Mouse (Mus musculus) splenic B cell, adult 2 months (primary cell): ENCODE results near the gene Dnajc5.

Experiments
- DNase-seq: peaks from one replicate; pipeline ENCODE4 v3.0.0-alpha.2; 2011; ENCODE audit warnings: low read depth, low spot score
- H3K27me3 ChIP-seq: 2 replicates; pipeline ENCODE4 v1.6.1; 2012; ENCODE audit warnings: mild to moderate bottlenecking, low read length, moderate library complexity, mixed read lengths; ENCODE audit not compliant: control insufficient read depth, poor library complexity, insufficient read depth, severe bottlenecking
- H3K36me3 ChIP-seq: 2 replicates; pipeline ENCODE4 v1.6.1; 2012; ENCODE audit warnings: mild to moderate bottlenecking, low read length, moderate library complexity, mixed read lengths; ENCODE audit not compliant: control insufficient read depth, poor library complexity, insufficient read depth, severe bottlenecking

Dnajc5 gene

GRCm38 (mm10) chr2:181585506-181585905, 65.2 kb downstream of the Dnajc5 start:
- DNase-seq: no peak
- Histone ChIP-seq H3K36me3 (no peaks in the 10 kb centered on the region; the same call in 1 of the 2 replicates), H3K27me3 (no peaks in the 10 kb centered on the region)

DNA sequence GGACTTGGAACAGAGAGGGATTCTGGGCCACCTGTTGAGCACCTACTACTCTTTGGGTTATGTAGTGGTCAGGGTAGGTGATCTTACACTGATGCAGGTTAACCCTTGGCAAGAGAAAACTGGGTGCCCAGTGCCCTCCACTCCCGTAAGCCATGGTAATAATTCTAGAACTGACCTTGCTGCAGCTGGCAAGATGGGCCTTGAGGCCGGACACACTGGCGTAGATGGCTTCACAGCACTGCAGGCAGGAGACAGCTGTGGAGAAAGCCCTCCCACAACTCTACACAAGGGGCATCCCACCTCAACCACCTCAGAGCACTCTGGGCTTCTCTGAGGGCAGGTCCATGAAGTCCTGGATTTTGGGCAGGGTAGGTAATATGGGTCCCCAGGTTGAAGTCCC, 65.8 kb downstream of the Dnajc5 start:
- DNase-seq: no peak
- H3K27me3 ChIP-seq: no peaks in the 10 kb centered on the region
- H3K36me3 ChIP-seq: no peaks in the 10 kb centered on the region; the same call in 1 of the 2 replicates

GRCm38 (mm10) chr2:181587796-181588195, 67.5 kb downstream of the Dnajc5 start:
- Histone ChIP-seq H3K36me3 (no peaks in the 10 kb centered on the region; the same call in 1 of the 2 replicates), H3K27me3 (no peaks in the 10 kb centered on the region)
- DNase-seq: no peak

- Histone ChIP-seq H3K27me3 (no peaks in the 10 kb centered on the region), H3K36me3 (no peaks in the 10 kb centered on the region; the same call in 1 of the 2 replicates)
- DNase-seq: no peak
These were observed 68.0 kb downstream of the Dnajc5 start for GRCm38 (mm10) chr2:181588229-181588780.

- Histone ChIP-seq H3K36me3 (no peaks in the 10 kb centered on the region; the same call in 1 of the 2 replicates), H3K27me3 (no peaks in the 10 kb centered on the region)
- DNase-seq: no peak
These were observed 68.9 kb downstream of the Dnajc5 start for GRCm38 (mm10) chr2:181589011-181589731.

GRCm38 (mm10) chr2:181589732-181590105, 69.4 kb downstream of the Dnajc5 start:
- no peak for DNase-seq
- Histone ChIP-seq H3K36me3 (no peaks in the 10 kb centered on the region; the same call in 1 of the 2 replicates), H3K27me3 (no peaks in the 10 kb centered on the region)

DNA sequence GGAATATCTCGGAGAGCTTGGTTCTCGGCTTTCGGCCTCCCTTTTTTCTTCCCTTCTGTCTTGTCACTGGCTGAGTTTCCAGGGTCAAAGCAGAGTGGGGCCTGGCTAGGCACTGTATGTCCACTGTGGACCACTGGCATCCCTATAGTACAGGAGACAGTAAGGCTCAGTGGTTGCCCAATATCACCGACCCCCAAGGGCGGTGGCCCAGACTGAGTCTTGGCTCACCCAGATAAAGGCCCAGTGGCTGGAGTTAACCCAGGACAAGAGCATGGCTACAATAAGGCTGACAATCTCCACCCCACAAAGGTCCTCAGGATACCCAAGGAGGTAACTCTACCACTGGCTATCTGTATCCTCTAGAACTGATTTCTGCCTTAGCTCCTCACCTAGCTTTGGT, 70.2 kb downstream of the Dnajc5 start:
- H3K36me3 ChIP-seq: no peaks in the 10 kb centered on the region; the same call in 1 of the 2 replicates
- H3K27me3 ChIP-seq: no peaks in the 10 kb centered on the region

DNA sequence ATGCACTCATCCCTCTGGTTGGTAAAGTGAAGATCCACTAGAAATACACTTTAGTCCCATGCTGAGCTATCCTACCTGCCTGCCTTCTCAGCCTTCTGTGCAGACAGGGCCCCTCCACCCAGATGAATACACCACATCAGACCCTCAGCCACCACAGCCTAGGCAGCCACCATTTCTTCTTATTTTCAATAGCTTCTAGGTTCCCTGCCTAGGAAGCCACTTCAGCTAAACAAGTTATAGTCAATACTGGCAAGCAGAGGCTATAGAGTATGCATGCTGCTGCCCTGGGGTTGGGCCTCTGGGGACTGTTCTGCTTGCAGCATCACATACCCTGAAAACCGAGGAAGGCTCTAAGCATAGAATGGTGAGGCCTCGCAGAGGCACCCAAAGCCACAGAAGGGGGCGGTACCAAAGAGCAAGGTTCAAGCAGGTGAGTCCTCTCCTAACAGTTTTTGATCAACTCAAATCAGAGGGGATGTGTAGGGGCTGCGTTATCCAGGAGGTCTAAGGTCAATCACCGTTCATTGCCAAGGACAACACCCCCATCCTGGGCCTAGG, 71.3 kb downstream of the Dnajc5 start, which contains the start of gene Prpf6:
TSS of gene Prpf6 (plus strand) at position 341 of the 558 bp plus-strand sequence.
- Histone ChIP-seq H3K27me3 (no peaks in the 10 kb centered on the region), H3K36me3 (no peaks in the 10 kb centered on the region; the same call in 1 of the 2 replicates)
- DNase-seq: peak; percentile 31

More for the DNA sequence above, 70.2 kb downstream of the Dnajc5 start:
- DNase-seq: no peak

- Histone ChIP-seq H3K27me3 (no peaks in the 10 kb centered on the region), H3K36me3 (no peaks in the 10 kb centered on the region; the same call in 1 of the 2 replicates)
- DNase-seq: peak; percentile 69
These were observed 72.2 kb downstream of the Dnajc5 start, which contains the start of gene Zfp512b for GRCm38 (mm10) chr2:181592231-181593041. Gene Zfp512b, minus strand, starts transcription at chr2:181592803.

- H3K27me3 ChIP-seq: no peaks in the 10 kb centered on the region
- DNase-seq: no peak
- H3K36me3 ChIP-seq: no peaks in the 10 kb centered on the region; the same call in 1 of the 2 replicates
These were observed 72.7 kb downstream of the Dnajc5 start for GRCm38 (mm10) chr2:181593042-181593421.

DNA sequence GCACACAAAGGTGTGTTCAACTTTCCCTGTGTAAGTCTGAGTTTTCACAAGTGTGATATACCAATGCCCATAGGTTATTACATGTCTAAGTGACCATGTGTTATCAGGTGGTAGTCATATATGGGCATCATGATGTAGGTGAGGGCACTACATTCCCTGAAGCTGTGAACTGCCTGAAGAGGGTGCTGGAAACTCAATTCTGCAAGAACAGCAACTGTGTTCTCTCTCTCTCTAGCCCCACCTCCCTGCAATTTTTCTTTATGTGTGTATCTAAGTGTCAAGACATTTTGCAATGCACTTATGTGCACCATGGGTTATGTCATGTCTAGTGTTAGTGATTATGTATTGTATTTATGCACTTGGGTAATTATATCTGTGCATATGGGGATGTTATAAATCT, 73.7 kb downstream of the Dnajc5 start:
- no peaks in the 10 kb centered on the region for H3K36me3 ChIP-seq
- H3K27me3 ChIP-seq: no peaks in the 10 kb centered on the region
- DNase-seq: no peak

GRCm38 (mm10) chr2:181594946-181595696, 74.8 kb downstream of the Dnajc5 start:
- peak; percentile 78 for DNase-seq
- Histone ChIP-seq H3K36me3 (no peaks in the 10 kb centered on the region), H3K27me3 (no peaks in the 10 kb centered on the region)

DNA sequence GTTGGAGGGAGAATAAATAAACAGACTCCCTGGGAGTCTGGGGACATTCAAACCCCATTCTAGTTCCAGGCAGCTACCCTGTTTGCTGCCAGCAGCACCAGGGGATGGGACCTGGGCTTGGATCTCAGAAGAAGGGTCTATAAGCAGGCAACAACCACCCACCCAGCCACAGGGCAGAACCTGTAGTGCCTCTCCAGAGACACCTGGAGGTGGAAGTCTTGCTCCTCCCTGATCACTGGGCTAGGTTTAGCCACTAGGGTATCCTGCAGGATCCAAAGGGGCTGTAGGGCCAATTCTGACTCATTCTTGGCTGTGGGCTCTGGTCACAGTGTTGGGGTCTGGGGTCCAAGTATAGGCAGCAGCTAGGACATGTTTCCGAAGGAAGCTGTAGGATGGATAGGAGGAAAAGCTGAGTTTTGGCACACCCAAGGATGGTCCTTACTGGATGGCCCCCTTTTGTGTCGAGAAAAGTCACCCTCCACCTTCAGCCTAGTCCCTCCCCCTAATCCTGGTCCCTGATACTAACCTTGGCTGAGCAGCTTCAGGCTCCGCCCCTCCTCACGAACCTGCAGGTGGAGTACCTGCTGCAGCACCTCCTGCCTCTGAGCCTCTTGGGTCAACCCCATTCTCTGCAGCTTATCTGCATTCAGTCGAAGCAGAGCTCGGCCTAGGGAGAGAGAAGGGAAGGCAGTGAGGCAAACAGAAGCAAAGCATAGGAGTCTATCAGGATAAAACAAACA, 76.1 kb downstream of the Dnajc5 start:
- Histone ChIP-seq H3K27me3 (no peaks in the 10 kb centered on the region), H3K36me3 (no peaks in the 10 kb centered on the region)
- no peak for DNase-seq
